Mouse (Mus musculus): Measurements from ENCODE around the gene Gm17577. TPM values are rescaled to one million over a fixed set of nuclear protein-coding genes. Genes with fewer than 3 reads are reported as not detected.

Gene Gm17577
- polyA plus RNA-seq (2014; fragmentation: Illumina TruSeq; extraction: RNeasy Lipid Tissue Mini Kit (QIAGEN cat#74804); ENCODE audit: low read depth, low replicate concordance): not detected

GRCm38 (mm10) chrX:123246807-123247206, at the start of gene Gm17577:
Gene Gm17577 (minus strand): TSS chrX:123246907.

DNA sequence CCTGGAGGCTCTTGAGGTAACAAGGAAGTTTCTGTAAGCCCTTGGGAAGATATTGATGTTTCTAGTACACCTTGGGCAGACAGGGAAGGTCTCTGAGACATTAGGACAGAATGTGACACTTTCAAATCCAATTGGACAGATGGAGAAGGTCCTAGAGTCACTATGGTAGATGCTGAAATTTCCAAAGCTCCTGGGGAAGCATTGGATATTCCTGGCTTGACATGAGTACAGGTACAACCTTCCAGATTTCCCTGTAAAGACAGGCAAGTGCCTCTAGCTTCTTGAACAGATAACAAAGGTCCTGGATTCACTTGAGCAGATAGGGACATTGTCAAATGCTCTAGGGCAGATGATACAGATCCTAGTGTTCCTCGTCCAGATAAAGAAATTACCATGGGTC, 24.3 kb downstream of the Gm17577 start, which contains the start of gene Srsx:
Gene Srsx, minus strand, starts transcription at position 101 of the 400 bp plus-strand sequence.

Other genes starting within 250 kb of the Gm17577 start
- gene Gm17521, start 217.2 kb downstream of the Gm17577 start, polyA plus RNA-seq (2014; fragmentation: Illumina TruSeq; extraction: RNeasy Lipid Tissue Mini Kit (QIAGEN cat#74804); ENCODE audit: low read depth, low replicate concordance): not detected
- gene Cldn34c1, start 143.4 kb downstream of the Gm17577 start, polyA plus RNA-seq (2014; fragmentation: Illumina TruSeq; extraction: RNeasy Lipid Tissue Mini Kit (QIAGEN cat#74804); ENCODE audit: low read depth, low replicate concordance): 6.6 TPM
- gene Srsx, start 24.4 kb downstream of the Gm17577 start, polyA plus RNA-seq (2014; fragmentation: Illumina TruSeq; extraction: RNeasy Lipid Tissue Mini Kit (QIAGEN cat#74804); ENCODE audit: low read depth, low replicate concordance): not detected